Mouse (Mus musculus) left cerebral cortex, adult 18-20 months (tissue): ENCODE measurements at regions not wholly inside any gene's neighbourhood (a gene's known extent, or its start where the extent isn't known, plus 50 kb on each side); places are given as distances from the start of the nearest gene placed in this dataset.
"Not testable (repeated sequence)": the region's sequence is repeated elsewhere in the genome, so short reads cannot be mapped to it uniquely, and the experiment has no call there.

Experiments
- DNase-seq, 2 experiments: peaks; one replicate each; pipeline ENCODE4 v3.0.0; 2021 to 2022; ENCODE audit warnings: low spot score in 2 of 2, mixed read lengths in 1 of 2

DNA sequence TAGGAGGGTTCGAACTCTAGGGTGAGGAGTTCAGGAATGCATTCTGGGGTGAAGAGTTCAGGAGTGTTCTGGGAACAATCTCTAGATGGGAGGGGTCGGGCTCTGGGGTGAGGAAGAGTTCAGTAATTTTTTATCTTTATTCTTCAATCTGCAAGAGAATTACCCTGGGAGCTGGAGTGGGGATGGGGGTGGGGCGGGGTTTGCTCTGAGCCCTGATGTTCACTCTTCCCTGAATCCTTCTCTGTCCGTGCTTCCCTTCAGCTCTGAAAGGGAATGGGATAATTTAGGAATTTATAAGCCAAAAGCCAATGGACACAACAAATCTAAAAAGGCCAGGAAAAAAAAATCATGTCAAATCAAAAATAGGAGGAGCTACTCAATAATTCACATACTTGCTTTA is 122.8 kb upstream of the Trim24 start:
- not testable (repeated sequence) for DNase-seq

DNA sequence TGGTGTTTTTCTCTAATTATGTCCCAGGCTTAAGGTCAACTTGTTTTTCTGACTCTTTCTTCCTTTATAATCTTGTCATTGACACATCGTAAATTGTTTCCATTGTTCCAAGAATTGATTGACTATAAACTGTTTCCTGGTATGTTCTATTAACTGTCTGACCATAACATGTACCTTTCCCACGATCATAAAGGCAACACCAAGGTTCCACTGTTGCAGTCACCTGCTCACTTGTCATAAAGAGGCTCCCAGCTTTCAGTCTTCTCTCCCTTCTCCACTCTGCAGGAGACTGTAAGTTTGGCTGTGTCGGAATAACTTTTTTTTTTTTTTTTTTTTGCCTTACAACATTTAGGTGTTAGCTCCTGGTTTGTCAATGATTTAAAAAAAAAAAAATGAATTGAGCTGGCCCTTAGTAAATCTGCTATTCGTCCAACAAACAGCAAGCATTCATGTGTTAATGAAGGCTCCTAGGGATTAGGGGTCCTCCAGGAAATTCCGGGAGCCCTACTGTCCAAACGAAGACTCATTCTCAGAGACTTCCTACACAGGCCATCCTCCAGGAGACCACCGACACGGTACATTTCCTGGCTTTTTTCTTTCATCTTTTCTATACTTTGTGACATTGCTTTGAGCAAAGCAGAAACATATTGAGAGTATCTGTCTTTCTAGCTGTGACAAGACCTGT is 122.2 kb upstream of the Trim24 start:
- no peak for DNase-seq

GRCm38 (mm10) chr6:37749016-37749415 is 121.6 kb upstream of the Trim24 start:
- DNase-seq = no peak

DNA sequence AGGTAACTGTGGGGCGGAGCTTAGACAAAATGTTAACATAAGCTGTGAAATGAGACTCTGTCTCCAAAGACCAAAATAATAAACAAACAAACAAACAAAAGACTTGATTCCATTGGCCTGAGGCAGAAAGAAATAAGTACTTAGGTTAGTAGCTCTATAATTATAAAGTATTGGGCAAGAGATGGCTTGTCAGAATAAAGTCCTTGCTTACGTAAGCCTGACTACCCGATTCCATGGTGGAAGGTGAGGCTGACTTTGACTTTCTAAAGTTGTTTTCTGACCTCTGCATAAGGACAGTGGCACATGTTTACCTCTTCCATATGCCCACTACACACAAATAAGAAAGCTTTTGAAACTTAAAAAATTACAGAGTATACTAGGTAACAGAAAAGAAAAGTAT is 120.3 kb upstream of the Trim24 start:
- DNase-seq = no peak

GRCm38 (mm10) chr6:37751701-37752100 is 118.9 kb upstream of the Trim24 start:
- no peak for DNase-seq

GRCm38 (mm10) chr6:37761003-37761402 is 109.6 kb upstream of the Trim24 start:
- DNase-seq = not testable (repeated sequence)

DNA sequence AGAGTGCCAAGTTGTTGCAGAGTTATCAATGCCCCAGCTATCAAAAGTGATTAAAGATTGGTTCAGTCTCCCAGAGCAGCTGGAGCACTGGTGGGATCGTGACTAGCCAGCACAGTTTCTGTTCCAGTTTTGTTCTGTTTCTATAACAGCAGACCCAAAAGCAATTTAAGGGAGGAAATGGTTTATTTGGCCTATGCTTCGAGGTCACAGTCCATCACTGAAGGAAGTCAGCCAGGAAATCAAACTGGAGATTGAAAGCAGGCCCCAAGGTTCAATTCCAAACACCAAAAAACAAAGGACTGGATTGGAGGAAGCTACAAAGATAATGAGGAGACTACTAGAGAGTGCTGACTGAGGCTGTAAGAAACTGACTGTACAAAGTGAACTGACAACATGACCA is 107.6 kb upstream of the Trim24 start:
- no peak for DNase-seq

DNA sequence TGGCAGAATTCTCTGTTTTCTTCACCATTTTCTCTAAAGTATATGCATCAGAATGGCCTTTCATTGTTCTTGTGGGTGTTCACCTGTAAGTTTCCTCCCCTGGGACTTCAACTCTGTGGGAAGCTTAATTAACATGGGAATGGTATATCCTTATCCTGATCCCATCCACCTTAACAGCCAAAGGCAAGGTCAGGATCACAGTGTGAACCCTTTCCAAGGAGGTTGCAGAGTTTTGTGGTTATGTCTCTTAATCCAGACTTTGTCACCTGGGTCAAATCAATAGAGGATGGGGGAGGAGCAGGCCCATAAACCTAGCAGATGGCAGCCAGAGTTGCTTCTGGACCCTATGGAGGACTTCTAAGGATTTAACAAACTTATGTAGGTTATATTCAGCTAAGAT is 102.9 kb upstream of the Trim24 start:
- no peak for DNase-seq

- DNase-seq = no peak
These were observed 97.3 kb upstream of the Trim24 start for GRCm38 (mm10) chr6:37773294-37773693.

GRCm38 (mm10) chr6:37775151-37775550 is 95.5 kb upstream of the Trim24 start:
- no peak for DNase-seq

DNA sequence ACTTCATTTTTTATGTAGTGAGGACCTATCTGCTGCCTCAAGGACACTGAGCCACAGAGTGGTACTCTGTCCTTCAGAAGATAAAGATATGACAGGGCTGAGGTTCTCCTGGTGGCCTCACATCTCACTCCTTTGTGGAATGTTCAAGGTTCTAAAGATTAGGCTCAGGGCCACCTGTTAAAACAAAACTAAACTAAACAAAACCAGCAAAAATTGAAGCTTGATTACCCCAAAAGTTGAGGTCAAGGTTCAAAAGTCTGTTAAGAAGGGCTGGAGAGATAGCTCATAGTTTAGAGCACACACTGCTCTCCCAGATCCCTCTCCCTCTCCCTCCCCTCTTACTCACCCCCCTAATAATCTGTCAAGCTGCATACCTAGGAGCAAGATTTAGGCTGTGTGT is 90.7 kb upstream of the Trim24 start:
- DNase-seq = no peak

DNA sequence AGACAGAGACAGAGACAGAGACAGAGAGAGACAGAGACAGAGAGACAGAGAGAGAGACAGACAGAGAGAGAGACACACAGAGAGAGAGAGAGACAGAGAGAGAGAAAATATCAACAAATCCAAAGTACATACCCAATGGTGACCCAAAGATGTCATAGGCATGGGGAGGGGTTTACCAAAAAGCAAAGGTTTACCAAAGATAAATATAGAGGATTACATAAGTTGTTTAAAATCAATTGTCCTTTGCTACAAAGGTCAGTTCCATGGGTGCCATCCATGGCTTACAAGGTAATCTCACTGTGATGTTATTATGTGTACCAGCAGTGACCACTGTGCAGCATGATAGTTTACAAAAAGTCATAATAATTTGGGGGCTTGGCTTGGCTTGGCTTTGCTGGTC is 88.7 kb upstream of the Trim24 start:
- DNase-seq = no peak

DNA sequence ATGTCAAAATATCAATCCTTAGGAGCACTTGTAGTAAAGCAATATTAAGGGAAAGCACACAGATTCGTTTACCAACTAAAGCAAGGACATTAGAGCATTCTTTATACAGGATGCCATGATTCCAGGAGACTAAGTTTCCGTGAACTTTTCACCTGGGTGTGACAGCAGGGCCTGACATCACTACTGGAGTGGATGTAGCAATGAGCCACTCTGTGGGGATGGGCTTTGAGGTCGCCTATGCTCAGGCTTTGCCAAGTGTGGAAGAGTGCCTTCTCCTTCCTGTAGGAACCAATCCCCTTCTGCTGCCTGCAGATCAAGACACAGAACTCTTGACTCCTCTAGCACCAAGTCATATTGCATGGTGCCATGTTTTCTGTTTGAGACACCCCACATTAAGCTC is 85.3 kb upstream of the Trim24 start:
- not testable (repeated sequence) for DNase-seq

- no peak for DNase-seq
These were observed 84.9 kb upstream of the Trim24 start for GRCm38 (mm10) chr6:37785741-37786140.

DNA sequence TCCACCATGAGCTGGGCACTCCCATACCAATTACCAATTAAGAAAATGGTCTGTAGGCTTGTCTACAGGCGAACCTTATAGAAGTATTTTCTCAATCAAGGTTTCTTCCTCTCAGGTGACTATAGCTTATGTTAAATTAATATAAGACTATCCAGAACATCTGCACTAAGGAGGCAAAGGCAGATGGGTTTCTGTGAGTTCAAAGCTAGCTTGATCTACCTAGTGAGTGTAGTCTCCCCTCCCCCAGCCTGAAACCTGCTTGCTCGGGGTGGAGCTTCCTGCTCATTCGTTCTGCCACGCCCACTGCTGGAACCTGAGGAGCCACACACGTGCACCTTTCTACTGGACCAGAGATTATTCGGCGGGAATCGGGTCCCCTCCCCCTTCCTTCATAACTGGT is 82.8 kb upstream of the Trim24 start:
- not testable (repeated sequence) for DNase-seq

DNA sequence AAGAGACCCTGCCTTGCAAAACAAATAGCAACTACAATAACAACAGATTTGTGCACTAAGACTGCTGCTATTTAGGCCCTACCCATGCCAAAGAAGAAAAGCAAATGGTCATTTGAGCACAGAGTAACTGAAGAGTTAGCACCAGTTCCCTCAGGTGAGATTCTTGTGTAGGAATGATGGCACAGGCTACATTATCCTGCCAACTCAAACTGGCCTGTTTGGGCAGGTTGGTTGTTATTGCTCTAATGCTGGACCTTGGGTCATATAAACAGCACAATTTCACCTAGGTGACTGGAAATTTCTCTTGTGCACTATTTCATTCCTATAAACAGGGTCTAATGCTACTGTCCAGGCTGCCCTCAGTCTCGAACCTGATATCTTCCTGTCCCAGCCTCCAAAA is 79.7 kb upstream of the Trim24 start:
- DNase-seq = no peak

- no peak for DNase-seq
These were observed 76.4 kb upstream of the Trim24 start for GRCm38 (mm10) chr6:37794211-37794610.

GRCm38 (mm10) chr6:37795001-37795400 is 75.6 kb upstream of the Trim24 start:
- DNase-seq = no peak

GRCm38 (mm10) chr6:37803231-37803630 is 67.4 kb upstream of the Trim24 start:
- DNase-seq = no peak

- not testable (repeated sequence) for DNase-seq
These were observed 64.7 kb upstream of the Trim24 start for GRCm38 (mm10) chr6:37805896-37806295.

DNA sequence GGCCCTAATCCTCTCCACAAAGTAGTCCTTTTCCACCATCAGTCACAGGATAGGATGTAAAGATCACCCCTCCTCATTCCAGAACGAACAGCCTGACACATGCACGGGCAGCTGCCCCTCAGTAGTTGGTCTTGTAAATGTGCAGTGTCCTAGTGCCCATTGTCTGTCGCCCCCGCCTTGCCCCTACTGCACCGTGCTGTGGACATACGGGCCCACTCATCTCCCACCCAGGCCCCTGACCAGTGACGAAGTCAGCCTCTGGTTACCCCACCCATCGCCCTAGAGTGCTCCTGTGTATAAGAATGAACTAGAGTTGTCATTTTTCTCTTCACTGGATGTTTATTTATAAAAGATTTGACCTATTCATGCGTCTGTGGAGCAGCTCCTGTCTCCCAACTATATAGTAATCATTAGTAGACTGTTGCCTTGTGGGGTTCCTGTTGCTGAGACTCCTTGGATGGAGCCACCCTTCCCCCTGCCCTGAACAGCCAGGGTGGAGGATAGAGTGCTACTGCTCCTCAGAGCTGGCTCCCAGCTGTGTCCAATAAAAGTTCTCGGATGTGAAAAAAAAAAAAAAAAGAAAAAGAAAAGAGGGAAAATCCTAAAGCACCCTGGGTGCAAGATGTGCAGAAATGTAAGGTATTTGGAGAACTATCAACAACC is 64.0 kb upstream of the Trim24 start:
- DNase-seq = not testable (repeated sequence)

DNA sequence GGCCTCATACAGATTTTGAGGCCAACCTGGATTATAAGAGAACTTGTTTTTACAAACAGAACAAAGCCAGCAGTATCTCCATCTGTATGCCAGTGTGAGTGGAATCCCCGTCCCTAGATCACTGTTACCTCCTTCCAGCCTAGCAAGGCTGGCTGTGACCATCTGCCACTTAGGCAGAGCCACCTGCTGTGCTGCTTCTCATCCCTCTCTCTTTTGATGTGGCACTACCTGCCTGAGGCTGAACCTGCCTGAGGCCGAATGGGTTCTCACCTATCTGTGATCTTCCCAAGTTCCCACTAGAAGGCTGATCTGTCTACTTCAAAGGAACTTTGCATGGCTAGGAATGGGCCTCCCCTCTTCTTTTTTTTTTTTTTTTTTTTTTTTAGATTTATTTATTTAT is 55.4 kb upstream of the Trim24 start:
- DNase-seq = not testable (repeated sequence)
